Mouse (Mus musculus): ENCODE measurements at regions not wholly inside any gene's neighbourhood (a gene's known extent, or its start where the extent isn't known, plus 50 kb on each side); places are given as distances from the start of the nearest gene placed in this dataset.

DNA sequence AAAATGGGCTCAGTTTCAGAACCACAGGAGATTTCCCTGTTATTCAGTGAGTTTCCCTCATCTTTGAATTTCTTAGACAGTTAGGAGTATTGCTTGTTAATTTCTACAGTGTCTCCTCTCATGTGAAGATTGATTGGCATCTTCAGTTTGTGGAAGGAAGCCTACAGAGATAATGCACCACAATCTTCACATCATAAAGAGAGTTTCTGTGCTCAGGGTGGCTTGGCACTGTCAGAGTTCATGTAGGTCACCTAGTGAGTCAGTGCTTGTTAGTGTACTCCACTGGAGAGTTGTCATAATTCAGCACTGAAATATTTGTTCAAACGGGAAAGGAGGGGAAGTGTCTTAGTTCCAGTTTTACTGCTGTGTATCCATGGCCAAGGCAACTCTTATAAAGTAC, 74.6 kb upstream of the Cdh11 start:
- TF ChIP-seq CTCF (IDR thresholded peaks at IDR 0.05; ENCODE audit: low read depth, low read length) (no peak), POLR2A (IDR thresholded peaks at IDR 0.05; ENCODE audit: insufficient read depth, low read length) (no peak), EP300 (IDR thresholded peaks at IDR 0.05; ENCODE audit: insufficient read depth, low read depth, low read length) (no peak)
